Mouse (Mus musculus): ENCODE measurements at regions not wholly inside any gene's neighbourhood (a gene's known extent, or its start where the extent isn't known, plus 50 kb on each side); places are given as distances from the start of the nearest gene placed in this dataset.

DNA sequence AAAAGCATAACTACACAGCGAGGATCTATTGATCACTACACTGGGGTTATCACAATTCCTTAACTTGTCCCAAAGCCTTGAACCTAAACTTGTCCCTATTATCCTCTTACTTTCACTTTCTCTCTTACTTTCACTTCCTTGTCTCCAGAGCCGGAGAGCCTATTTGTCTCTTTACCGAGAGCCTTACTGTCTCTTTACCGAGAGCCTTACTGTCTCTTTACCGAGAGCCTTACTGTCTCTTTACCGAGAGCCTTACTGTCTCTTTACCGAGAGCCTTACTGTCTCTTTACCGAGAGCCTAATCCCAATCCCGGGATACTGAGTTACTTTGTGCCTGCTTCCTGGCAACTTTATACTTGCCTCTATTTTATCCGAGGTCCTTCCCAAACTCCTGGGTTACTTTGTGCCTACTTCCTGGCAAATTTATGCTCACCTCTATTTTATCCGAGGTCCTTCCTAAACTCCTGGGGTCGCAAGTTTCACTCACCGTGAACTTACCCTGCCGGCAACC is 335.3 kb upstream of the Ccng1 start:
- peak in 1 of 2 experiments; percentile 10 for DNase-seq

DNA sequence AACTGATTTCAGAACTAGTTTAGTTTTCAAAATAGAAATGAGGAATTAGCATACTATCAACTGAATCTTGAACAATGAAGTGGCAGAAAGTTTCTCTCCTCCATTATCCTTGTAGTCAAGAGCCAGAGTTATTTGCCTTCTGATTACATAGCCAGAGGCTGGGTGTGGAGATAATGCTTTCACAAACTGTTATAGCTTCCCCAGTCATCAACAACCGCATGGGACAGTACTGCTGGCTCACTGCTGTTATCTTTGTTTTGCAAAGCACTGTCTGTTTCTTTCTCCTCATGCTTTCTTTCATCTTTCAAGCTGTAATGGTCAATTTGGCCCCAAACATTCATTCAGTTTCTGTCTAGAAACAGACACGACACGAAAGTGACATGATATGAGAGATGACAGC is 308.5 kb upstream of the Ccng1 start:
- DNase-seq: no peak

GRCm38 (mm10) chr11:41057796-41058195 is 302.7 kb upstream of the Ccng1 start:
- DNase-seq: no peak

DNA sequence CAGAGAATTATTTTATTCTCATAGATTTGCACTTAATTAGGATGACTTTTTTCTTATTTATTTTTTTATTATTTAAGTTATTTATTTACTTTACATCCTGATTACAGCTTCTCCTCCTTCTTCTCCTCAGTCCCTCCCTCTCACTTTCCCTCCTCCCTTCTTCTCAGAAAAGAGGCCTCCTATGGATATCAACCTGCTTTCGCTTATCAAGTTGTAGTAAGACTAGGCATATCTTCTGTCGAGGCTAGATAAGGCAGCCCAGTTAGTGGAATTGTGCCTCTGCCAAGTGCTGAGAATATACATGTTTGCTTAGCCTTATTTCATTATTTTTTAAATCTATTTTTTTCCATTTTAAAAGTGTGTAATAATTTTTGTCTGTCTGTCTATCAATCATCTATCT is 274.9 kb upstream of the Ccng1 start:
- DNase-seq: no peak

DNA sequence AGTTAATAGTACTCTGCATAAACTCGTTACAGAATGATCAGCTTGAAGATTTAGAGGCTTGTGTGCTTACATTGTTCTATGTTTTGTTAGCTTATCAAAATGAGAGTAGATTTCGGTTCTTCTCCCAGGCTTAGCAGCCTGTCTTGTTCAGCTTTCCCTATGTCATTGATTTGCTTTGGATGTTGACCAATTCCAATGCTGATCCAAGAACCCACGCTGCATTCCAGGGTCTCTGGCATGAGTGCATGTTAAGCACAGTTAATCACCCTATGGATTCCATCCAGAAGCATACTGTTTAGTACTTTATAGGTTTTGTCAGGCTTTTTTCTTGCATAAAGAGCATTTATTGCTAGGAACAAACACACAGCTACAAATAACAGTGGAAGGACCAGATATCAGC is 255.0 kb upstream of the Ccng1 start:
- DNase-seq: no peak

GRCm38 (mm10) chr11:40972806-40973205 is 217.7 kb upstream of the Ccng1 start:
- DNase-seq: no peak

DNA sequence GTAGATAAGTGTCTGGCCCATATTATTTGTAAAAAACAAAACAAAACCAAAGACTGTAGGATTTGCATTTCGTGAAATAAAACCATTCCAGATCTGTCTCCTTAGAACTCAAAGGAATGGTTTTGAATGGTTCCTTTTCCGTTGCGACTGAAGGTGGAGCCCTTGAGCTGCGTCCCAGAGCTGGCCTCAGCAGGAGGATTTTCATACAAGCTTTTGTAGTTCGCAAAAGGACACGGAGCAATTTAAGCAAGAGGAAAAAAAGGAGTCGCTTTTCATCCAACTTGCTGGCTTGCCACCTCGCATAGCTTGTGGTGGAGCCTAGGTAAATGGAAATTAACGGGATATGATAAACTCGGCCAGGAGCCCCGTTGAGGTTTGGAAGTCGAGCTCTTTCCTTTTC is 172.1 kb upstream of the Ccng1 start:
- peak; percentile 77 to 83 for DNase-seq

DNA sequence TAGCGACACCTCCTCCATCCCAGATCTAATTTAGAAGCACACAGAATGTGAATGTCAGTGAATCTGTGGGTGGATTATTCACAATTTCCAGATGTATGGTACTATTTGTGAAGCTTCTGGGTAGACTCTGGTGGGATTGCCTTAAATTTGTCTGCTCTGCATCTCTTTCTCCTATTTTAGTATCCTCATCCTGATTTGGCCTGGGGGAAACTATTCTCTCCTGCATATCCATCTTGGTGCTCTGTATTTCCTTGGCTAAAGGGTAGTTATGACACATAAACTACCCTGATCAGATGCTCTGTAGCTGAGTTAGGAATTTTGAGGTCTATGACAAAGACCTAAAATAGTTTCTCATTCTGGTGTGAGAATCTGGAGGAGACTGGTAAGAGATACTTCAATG is 136.4 kb upstream of the Ccng1 start:
- DNase-seq: no peak

GRCm38 (mm10) chr11:40884509-40884908 is 129.4 kb upstream of the Ccng1 start:
- no peak for DNase-seq

- no peak for DNase-seq
Measured at GRCm38 (mm10) chr11:40879589-40879988, 124.5 kb upstream of the Ccng1 start.

DNA sequence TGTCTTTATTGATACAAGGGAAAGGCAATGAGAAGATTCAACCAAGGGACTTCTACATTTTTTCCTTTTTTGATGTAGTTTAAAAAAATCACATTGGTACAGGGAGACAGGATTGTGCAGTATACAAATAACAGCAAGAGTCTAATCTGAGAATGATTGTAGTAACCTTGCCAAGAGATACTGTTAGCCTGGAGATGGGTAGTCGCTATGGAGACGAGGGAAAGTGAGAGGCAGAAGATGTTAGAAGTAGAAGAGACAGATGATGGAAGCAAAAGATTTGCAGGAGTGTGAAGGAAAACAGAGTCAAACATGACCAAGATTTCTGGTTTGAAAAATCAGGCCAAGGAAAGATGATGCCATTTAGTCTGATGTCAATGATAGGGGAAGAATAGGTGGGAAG is 117.9 kb upstream of the Ccng1 start:
- DNase-seq: no peak

DNA sequence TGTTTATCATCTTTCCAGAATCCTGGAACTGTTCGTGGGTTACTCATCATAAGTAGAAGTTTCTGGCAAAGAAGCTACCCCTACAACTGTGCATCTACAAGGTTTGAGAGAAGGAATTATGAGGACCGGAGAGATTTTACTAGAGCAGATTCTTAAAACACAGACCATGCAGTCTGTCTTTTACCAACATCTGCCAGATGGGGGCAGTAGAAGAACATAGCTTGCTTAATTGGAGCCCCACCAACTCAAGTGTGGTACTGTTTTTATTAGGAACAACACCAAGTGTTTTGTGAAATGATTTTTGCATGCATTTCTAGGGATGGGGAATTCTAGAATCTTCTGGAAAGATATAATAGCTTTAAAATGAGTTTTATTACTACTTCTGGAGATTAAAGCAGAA is 110.6 kb upstream of the Ccng1 start:
- peak; percentile 41 to 72 for DNase-seq

GRCm38 (mm10) chr11:40851361-40851760 is 96.2 kb upstream of the Ccng1 start:
- DNase-seq: no peak

GRCm38 (mm10) chr11:40850652-40851092 is 95.6 kb upstream of the Ccng1 start:
- no peak for DNase-seq

DNA sequence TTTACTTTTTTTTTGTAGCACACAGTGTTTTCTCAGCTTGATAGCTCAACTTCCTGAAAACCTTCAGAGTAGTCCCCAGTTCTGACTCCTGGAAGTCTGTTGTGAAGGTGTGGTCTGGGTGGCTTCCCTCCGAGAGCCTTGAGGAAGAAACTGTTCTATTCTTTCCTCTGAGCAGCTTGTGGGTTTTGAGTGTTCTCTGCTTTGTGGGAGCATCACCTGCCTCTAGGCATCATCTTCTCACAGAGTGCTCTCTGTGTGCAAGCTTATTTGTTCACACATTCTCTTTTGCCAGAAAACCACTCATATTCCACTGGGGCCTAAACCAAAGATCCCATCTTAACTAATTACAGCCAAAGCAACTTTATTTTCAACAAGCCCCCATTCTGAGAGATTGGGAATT is 91.5 kb upstream of the Ccng1 start:
- DNase-seq: no peak

GRCm38 (mm10) chr11:40835393-40835792 is 80.3 kb upstream of the Ccng1 start:
- no peak for DNase-seq
